Mouse (Mus musculus) layer of hippocampus, adult 8-10 months (tissue): ENCODE data around the gene Gm45713. TPM values are rescaled to one million over a fixed set of nuclear protein-coding genes. Genes with fewer than 3 reads are reported as not detected.
A peak's percentile ranks its signal among the peaks of the same experiment; 100 is the strongest.
"Not testable (repeated sequence)": the region's sequence is repeated elsewhere in the genome, so short reads cannot be mapped to it uniquely, and the experiment has no call there.

Source experiments
- DNase-seq, 2 experiments: peaks; one replicate each; pipeline ENCODE4 v3.0.0; 2022; ENCODE audit warnings: low spot score in 2 of 2
- total RNA-seq, 4 experiments: library from RNA; stranded (reverse); gene quantifications; 2 replicates each; pipeline ENCODE4 v1.2.4; 2022

The Gm45713 gene
- not detected for total RNA-seq

DNA sequence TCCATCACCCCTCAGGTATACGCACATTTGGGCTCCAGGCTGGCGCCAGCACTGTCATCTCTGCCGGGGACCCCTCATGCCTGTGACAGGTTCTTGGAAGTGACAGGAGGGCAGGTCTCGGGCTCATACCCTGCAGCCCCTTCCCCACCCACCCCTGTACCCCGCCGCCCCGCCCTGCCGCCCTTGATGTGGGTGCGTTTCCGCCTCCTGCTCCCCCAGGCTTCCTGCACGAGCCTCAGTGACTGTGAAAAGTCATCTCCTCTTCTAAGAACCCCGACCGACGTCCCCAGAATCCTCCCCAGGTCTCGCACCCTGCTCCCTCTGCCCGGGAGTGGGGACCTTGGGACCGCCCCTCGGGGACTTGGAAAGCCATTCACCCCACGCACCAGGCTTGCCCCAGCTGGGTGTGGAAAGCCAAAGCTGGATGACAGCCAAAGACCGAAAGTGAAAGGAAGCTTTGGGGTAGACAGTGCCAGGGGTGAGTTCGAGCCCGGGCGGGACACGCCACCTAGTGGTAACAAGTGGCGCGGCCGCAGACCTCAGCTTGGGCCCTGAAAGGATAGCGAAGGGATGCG is at the start of gene Gm45713, which contains the start of gene Flt3l:
TSS of gene Gm45713 (minus strand) at position 239 of the 575 bp plus-strand sequence.
TSS of gene Flt3l (minus strand) at position 440 of the 575 bp plus-strand sequence.
- DNase-seq: peak; percentile 86 to 91

DNA sequence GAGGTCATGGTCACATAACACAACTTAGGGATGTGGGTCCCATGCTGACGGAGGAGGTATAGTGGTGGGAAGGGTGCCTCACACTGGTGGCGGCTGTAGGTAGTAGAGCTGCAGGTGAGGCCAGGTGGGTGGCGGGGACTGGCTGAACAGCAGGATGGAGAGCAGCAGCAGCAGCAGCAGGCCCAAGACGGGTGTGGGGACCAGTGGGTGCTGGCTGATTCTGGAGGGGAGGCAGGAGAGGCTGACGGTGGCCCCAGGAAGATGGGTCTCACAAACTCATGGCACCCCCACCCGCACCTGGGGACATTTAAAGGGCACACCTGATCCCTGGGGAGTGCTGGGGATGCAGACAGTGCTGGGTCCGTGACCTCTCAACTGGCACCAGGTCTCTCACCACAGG is 47.6 kb upstream of the Gm45713 start:
- no peak for DNase-seq

DNA sequence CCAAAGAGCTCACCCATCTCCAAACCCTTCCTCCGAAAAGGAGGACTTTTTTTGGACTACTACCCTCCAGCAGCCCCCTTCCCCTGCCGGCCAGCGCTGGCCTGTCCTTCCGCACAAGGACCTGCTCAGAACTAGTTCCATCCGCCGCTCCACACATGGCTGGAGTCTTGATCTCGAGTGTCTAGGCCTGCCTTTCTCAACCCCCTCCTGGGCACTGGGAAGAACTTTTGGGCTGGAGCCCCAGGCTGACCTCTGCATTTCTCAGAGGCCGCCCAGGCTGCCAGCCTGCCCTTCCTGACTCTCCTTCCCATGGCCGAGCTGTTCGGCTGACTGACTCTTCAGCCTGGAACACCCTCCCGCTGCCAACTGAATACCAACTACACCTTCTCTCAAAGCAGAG is 46.6 kb upstream of the Gm45713 start:
- DNase-seq: no peak

DNA sequence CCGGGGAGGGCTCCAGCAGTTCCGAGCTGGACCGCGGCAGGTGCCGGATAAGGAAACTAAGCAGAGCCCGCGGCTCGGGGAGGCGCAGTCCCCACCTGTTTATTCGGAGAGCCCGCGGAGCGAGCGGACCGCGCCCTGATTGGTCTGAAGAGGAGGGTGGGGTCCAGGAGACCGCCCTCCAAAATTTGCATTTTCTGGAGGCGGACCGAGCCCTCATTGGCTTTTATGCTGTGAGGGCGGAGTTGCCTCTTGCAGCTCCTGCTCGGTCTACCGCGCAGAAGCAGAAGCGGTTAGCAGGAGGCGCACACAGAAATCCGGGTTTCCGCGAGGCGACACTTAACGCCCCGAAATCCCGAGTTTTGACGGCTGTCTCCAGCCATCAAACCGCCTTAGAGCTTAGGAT is 46.2 kb upstream of the Gm45713 start:
- DNase-seq: peak; percentile 81 to 82

DNA sequence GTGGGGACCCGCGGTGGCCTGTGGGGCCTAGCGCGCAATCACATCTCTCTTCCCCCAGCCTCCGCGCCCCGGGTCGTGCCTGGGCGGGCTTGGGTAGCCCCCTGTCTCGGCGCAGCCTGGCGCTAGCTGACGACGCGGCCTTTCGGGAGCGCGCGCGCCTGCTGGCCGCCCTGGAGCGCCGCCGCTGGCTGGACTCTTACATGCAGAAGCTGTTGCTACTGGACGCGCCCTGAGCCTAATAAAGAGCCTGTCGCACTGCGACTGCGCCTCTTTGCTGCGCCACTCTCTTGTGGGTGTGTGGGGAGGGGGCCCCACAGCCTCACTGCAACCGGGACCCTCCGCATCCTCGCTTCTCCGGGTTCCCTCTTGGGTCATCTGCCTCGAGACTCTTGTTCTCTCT is 45.5 kb upstream of the Gm45713 start:
- no peak for DNase-seq

DNA sequence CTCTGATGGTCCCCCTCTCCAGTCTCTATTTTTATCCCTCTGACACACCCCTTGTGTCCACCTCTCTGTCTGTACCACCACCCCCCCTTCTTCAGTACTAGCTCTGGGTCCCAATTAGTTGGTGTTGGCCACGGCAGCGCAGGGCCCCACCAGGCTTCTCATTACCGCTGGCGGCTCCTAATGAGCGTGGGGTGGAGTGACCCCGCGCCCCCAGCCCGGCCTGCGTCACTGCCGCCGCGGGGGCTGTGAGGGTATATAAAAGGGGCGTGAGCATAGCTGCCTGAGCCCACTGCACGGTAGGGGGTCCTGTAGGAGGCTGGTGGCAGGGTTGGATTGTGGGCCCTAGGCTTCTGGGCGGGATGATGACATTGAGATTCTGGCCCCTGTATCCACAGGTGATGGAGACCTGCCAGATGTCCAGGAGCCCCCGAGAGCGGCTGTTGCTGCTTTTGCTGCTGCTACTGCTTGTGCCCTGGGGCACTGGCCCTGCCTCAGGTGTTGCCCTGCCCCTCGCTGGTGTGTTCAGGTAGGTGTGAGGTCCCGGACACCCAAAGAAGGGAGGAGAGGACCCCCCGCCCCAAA is 45.0 kb upstream of the Gm45713 start, which contains the start of gene Pth2:
TSS of gene Pth2 (plus strand) at position 100 of the 582 bp plus-strand sequence.
- no peak for DNase-seq

DNA sequence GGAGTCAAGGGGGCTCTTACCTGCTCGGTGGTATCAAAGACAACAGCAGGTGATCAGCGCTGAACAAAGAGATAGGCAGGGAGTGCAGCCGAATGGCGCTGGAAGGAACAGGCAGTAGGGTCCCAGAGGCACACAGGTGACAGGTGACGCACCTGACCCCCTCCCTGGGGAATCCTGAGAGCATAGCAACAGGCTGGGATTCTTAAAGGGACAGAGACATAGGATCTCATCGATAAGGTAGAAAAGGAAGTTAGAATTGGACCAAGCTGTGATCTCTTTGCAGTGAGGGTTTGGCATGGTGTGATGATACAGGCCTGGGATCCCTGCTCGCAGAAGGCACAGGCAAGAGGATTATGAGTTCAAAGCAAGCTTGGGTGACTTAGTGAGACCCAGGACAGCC is 43.4 kb upstream of the Gm45713 start, which contains the start of gene Gfy:
TSS of gene Gfy (minus strand) at position 101 of the 400 bp plus-strand sequence.
- DNase-seq: no peak

DNA sequence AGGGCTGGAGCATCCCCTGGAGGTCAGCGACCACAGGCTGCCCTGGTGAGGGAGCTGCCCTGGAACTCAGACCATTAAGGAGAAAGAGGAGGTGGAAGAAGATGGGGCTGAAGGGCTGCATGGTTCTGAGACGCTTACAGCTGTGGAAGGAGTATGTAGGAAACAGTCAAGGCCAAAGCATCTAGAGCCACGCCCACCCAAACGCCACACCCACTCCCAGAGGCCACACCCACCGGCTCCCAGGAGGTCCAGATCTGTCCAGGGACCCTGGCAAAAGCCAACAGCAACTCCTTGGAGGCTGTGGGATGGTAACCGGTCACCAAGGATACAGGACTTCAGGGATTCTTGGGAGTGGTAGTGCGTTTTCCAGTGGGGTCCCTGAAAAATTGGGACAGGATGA is 42.5 kb upstream of the Gm45713 start:
- DNase-seq: no peak

DNA sequence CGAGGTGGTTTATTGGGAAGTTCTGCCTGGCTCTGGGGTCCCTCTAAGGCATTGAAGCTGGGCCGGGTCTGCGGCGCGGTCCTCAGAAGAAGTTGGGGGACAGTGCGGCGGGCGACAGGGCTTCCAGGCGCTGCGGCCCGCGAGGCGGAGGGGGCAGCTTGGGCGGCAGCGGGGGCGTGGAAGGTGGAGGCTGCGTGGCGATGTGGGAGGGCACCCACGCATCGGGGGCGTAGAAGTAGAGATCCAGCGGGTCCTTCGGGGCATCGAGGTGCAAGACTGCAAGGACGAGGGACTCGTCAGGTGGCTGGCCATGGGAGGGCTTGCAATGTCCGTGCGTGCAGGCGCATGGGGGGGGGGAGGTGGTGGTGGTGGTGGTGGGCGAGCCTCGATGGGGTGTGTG is 40.3 kb upstream of the Gm45713 start:
- no peak for DNase-seq

DNA sequence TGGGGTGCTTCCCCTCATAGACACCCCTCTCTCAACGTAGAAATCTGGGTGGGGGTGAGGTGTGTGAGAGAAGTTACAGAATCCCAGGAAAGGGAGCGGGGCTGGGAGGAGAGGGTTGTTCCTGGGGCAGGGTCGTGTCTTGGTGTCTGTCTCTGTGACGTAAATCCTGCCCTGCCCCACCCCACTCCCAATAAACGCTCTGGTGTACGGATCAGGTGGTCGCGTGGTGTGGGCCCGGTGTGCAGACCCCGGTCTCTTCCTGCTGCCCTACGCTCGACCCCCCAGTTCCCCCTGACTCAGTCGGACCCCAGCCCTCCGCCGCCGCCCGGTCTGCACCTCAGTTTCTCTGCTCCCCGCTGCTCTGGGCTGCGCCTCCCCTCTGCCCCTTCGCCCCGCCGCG is 39.9 kb upstream of the Gm45713 start:
- DNase-seq: no peak

DNA sequence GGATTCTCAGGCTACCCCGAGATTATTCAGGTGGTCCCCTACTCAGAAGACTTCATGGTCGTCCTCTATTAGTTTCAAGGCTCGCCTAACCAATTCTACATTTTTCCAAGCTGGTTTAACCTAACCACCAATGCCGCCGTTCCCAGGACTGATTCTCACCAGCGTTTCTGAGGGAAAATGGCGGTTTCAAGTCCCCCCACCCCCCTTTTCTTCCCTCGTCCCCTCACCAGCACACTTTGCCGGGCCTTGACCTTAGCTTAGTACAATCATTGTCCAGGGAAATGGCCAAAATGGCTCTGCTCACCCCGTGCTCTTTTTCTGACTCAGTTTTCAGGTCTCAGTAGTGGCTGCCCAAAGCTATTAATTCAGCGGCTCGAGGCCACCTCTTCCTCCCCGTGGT is 39.4 kb upstream of the Gm45713 start:
- DNase-seq: no peak

DNA sequence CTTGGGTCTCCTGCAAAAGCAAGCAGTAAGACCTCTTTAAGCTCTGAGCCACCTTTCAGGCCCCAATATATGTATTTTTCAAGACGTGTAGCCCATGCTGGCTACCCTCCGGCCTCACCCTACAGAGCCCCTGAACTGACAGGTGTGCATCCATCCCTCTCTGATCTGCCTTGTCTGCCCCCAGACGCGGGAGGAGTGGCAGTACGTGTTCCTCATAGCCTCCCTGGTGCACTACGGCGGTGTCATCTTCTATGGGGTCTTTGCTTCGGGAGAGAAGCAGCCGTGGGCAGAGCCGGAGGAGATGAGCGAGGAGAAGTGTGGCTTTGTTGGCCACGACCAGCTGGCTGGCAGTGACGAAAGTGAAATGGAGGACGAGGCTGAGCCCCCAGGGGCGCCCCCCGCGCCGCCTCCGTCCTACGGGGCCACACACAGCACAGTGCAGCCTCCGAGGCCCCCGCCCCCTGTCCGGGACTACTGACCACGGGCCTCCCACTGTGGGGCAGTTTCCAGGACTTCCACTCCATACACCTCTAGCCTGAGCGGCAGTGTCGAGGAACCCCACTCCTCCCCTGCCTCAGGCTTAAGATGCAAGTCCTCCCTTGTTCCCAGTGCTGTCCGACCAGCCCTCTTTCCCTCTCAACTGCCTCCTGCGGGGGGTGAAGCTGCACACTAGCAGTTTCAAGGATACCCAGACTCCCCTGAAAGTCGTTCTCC is 38.7 kb upstream of the Gm45713 start:
- DNase-seq: no peak

DNA sequence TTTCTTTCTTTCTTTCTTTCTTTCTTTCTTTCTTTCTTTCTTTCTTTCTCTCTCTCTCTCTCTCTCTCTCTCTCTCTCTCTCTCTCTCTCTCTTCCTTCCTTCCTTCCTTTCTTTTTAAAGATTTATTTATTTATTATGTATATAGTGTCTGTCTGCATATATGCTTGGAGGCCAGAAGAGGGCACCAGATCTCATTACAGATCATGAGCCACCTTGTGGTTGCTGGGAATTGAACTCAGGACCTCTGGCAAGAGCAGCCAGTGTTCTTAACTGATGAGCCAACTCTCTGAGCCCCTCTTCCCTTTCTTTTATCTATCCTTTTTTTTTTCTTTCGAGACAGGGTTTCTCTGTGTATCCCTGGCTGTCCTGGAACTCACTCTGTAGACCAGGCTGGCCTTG is 37.7 kb upstream of the Gm45713 start:
- DNase-seq: not testable (repeated sequence)

DNA sequence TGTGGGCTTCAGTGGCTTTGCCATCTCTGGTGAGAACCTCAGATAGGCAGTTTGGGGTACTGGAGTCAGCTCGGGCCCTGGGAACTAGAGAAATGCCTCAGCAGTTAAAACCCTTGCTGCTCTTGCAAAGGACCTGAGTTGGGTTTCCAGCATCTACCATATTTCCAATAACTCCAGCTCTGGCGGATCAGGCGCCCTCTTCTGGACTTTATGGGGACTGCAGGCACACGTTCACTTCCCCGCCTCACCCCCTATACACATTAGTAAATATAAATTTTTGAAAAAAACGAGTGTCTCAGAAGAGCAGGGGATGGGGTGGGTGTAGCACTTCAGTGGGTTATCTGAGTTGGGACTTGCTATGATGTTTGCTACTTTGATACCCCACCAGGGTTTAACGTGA is 36.9 kb upstream of the Gm45713 start:
- DNase-seq: no peak

DNA sequence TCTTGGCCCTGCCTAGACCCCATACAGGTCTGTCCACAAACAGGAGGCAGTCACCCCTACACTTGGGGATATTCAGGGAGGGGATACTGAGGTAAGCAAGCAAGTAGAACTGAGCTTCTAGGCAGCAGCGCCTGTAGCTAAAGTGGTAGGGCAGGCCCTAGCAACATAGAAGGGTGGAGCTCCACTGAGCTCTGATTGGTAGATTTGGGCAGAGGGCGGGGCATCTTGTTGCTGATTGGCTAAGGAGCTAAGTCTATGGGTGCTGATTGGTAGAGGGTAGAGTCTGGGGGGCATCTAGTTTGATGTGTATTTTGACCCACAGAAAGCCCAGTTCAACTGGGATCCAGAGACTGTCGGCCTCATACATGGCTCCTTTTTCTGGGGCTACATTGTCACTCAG is 33.5 kb upstream of the Gm45713 start:
- peak; percentile 61 to 73 for DNase-seq

DNA sequence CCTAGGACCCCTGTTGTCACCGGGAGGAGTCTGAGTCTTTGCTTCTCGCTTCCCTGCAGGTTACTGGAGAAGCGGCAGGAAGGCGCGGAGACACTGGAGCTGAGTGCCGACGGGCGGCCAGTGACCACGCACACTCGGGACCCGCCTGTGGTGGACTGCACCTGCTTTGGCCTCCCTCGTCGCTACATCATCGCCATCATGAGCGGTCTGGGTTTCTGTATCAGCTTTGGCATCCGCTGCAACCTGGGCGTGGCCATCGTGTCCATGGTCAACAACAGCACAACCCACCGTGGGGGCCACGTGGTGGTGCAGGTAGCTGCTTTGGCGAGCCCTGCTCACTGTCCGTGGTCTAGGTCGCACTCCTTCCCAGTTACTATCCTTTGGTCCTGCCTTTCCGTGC is 32.6 kb upstream of the Gm45713 start:
- DNase-seq: no peak

DNA sequence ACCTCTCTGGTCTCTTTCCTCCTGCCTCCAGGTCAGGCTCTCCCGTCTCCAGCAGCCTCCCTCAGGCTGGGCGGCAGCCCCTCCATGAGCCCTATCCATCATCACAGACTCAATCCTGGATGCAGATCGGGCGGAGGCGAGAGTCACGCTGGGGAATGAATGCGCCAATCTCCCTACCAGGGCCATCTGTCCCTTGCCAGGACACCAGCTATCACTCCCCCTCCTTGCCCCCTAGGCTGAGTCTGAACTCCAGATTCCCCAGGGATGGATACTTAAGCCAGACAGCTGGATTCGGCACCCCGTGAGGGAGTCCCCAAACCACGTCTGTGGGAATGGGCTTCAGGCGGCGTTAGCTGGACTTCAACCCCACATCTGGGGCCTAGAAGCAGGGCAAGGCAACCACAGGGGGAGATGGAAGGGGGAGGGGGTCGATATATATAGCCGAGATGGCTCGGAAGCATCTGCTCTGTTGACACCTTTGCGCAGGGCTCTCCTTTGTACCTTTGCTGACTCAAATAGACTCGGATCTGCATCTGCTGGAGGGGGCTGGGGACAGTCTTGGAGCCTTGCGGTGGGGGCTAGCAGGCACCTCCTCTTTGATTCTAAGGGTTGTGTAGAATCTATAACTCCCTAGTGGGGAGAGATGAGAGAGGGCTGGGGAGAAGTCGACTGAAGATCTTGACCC is 31.9 kb upstream of the Gm45713 start:
- peak; percentile 66 to 69 for DNase-seq

DNA sequence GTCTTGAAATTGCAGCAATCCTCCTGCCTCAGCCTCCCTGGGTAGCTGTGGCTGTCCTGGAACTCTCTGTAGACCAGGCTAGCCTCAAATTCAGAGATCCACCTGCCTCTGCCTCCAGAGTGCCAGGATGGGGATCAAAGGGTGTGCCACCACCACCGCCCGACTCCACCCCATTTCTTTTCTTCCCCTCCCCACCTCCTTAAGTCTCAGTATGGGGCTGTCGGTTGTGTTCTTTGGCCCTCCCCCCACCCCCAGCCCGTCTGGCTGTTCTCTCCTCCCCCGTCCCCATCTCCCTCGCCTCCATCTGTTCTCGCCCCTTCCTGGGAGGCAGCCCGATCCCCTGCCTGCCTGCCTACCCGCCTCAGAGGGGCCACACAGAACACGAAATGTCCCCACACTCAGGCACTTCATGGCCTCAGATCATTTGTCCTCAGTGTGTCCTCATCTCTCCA is 30.9 kb upstream of the Gm45713 start:
- DNase-seq: peak in 1 of 2 experiments; percentile 61

DNA sequence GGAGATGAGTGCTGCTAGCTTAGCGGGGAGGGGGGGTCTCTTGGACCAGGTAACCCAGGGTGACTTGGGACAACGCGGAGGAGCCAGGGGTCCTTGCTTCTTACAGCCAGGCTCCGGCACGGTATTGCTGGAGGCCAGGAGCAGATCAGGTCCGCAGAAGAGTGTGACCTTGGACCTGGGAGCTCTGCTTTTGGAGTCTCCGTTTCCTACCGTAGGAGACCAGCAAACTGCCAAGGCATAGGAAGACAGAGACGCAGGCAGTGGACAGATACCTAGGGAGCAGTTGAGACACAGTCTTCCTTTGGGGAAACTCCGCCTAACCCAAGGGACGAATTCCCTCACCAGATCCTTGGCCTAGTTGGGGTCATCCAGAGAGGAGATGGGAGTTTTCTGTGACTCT is 29.7 kb upstream of the Gm45713 start:
- no peak for DNase-seq

DNA sequence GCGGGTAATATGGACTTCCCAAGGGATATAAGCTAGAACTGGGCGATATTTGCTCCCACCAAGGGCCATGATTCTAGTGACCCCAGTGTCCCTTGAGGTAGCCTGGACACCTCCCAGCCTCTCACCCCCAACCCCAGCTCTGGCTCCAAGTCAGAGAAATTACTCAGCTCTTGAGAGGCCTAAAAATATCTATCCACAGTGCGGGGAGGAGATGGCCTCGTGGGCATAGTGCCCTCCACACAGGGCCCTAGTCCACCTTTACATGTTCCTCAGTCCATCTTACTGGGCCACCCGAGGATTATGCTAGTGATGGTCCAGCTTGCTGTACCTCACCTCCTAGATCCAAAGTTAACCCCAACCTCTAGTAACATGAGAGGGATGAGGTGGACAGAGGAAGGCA is 28.8 kb upstream of the Gm45713 start:
- no peak for DNase-seq

DNA sequence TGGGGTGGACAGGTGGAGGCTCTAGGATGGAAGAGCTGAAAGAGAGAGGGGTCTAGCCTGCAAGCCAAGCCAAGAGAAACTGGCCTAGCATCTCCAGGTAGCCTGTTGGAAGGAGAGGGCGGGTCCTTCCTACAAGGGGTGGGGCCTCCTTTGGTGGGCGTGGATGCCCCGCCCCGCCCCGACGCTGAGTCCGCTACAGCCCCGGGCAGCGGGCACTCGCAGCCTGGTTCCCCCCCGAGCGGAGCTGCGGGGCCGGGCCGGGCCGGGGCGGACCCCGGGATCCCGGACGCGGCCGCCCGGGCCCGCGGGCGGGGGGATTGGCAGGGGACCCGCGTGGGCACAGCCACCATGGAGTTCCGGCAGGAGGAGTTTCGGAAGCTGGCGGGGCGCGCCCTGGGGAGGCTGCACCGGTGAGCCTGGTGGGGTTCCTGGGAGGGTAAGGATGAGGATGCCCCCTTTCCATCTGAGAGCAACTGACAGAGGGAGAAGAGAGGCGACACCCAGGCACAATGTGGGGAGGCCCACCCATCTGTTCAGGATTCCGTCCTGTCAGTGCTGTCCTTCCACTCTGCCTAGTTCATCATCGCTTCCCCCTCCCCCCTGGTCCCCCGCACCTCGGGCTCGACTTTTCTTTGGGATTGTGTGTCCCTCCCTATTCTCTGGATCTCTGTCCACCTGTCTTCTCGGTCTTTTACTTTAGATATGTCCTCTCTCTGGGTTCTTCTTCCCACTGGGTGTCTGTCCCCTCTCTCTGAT is 27.9 kb upstream of the Gm45713 start, which contains the start of gene Slc17a7:
TSS of gene Slc17a7 (plus strand) at position 215 of the 756 bp plus-strand sequence.
- no peak for DNase-seq
